Mouse (Mus musculus): ENCODE measurements around the gene Tspan8. TPM values are rescaled to one million over a fixed set of nuclear protein-coding genes. Genes with fewer than 3 reads are reported as not detected.

Gene Tspan8
- polyA plus RNA-seq, 1 experiment from 2014 or later, result 56.6 TPM

DNA sequence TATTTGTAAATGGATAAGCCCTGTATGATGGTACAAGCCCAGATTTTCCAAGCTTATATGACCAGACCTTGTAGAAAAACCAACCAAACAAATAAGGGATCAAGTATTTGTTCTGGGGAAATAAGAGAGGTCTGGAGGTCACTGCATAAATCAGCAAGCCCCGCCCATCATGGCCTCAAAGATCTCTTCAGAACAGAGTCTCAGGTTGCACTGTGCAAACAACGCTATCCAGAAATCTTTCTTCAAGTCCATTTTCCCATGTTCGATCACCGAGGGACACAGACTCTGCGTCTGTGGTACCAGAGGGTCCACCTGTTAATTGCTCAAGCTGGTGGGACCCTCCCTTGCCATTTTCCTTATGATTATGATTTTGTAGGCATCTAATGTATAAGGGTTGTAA lies 45.3 kb downstream of the Tspan8 start:
- ATAC-seq (ENCODE audit: low read depth), result no peak
- 63% methylated on average over 5 of the region's 5 CpGs for WGBS (ENCODE audit: insufficient replicate concordance)
- H3K9me3 ChIP-seq (replicated peaks; ENCODE audit: control insufficient read depth, low read length), result no peaks in the 10 kb centered on the region

DNA sequence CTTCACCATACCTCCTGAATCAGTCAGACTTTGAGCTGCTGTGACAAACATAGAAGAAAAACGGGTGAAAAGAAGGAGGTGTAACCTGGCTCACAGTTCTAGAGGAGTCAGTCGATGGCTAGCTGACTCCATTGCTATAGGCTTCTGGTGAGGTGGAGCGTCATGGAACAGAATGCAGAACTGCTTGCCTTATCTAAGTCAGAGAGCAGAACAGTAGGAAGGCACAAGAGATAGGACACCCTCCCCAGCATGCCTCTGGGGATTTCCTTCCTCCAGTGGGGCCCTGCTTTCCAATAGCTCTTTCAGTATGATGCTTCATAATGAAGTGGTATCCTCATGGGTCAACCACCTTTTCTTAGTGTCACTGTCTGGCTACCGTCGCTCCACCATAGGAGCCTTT lies 66.1 kb downstream of the Tspan8 start:
- Histone ChIP-seq H3K4me3 (ENCODE audit: low read depth, low read length) (no peak overlapping the region), H3K36me3 (ENCODE audit: control insufficient read depth, insufficient read depth) (no peaks in the 10 kb centered on the region), H3K9ac (ENCODE audit: low read depth, low read length) (no peak overlapping the region), H3K27ac (ENCODE audit: low read length) (no peak overlapping the region), H3K27me3 (ENCODE audit: control insufficient read depth, insufficient read depth, low read depth, low read length) (no peaks in the 10 kb centered on the region), H3K4me2 (ENCODE audit: low read depth, low read length) (no peak overlapping the region), H3K4me1 (ENCODE audit: control insufficient read depth, low read depth, low read length) (no peaks in the 10 kb centered on the region), H3K9me3 (replicated peaks; ENCODE audit: control insufficient read depth, low read length) (no peaks in the 10 kb centered on the region)
- WGBS (ENCODE audit: insufficient replicate concordance), result 61% methylated on average over 5 of the region's 5 CpGs
- no peak for ATAC-seq (ENCODE audit: low read depth)

More for the DNA sequence above, 45.3 kb downstream of the Tspan8 start:
- no peaks in the 10 kb centered on the region for H3K4me1 ChIP-seq (ENCODE audit: control insufficient read depth, low read depth, low read length)
- no peak overlapping the region for H3K4me2 ChIP-seq (ENCODE audit: low read depth, low read length)
- H3K27me3 ChIP-seq (ENCODE audit: control insufficient read depth, insufficient read depth, low read depth, low read length), result no peaks in the 10 kb centered on the region
- H3K36me3 ChIP-seq (ENCODE audit: control insufficient read depth, insufficient read depth), result no peaks in the 10 kb centered on the region
- H3K9ac ChIP-seq (ENCODE audit: low read depth, low read length), result no peak overlapping the region
- H3K27ac ChIP-seq (ENCODE audit: low read length), result no peak overlapping the region
- no peak overlapping the region for H3K4me3 ChIP-seq (ENCODE audit: low read depth, low read length)

DNA sequence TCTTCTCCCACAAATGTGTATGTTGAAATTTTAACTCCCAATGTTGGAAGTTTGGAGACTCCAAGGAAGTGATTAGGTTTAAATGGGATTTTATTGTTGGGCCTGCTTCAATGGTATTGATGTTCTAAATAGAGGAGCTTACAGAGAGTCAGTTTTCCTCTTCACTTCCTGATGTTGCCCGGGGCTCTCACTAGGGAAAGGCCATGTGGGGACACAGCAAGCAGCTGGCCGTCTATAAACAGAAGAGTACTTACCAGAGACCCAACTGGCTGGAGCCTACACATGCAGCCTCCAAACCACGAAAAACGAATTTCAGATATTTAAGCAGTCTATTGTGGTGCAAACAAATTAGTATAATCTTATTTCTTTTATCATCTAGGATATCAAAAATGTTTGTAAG lies 75.3 kb downstream of the Tspan8 start:
- no peak for ATAC-seq (ENCODE audit: low read depth)
- H3K4me2 ChIP-seq (ENCODE audit: low read depth, low read length), result no peak overlapping the region
- H3K27ac ChIP-seq (ENCODE audit: low read length), result no peak overlapping the region
- no peaks in the 10 kb centered on the region for H3K4me1 ChIP-seq (ENCODE audit: control insufficient read depth, low read depth, low read length)
- 44% methylated on average over 4 of the region's 4 CpGs for WGBS (ENCODE audit: insufficient replicate concordance)
- H3K36me3 ChIP-seq (ENCODE audit: control insufficient read depth, insufficient read depth), result no peaks in the 10 kb centered on the region
- H3K4me3 ChIP-seq (ENCODE audit: low read depth, low read length), result no peak overlapping the region
- no peaks in the 10 kb centered on the region for H3K9me3 ChIP-seq (replicated peaks; ENCODE audit: control insufficient read depth, low read length)
- H3K27me3 ChIP-seq (ENCODE audit: control insufficient read depth, insufficient read depth, low read depth, low read length), result no peaks in the 10 kb centered on the region
- H3K9ac ChIP-seq (ENCODE audit: low read depth, low read length), result no peak overlapping the region

DNA sequence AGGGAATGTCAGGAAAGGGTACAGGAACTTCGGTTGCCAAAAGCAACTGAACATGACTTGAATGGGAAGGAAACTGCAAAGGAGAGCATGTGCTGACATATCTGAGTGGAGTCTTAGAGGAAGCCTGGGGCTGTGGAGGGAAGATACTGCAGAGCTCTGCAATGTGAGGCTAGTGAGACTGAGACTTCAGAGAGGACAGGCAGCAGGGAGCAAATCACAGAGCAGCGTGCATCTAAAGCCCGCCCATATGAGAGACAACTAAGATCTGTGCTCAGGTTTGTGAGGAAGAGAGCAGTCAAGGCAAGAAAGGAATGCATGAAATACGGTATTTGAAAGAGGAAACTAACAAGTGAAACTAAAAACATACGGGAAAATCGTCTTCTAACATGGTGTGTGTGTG lies 76.3 kb downstream of the Tspan8 start:
- no peaks in the 10 kb centered on the region for H3K9me3 ChIP-seq (replicated peaks; ENCODE audit: control insufficient read depth, low read length)
- no peak overlapping the region for H3K4me3 ChIP-seq (ENCODE audit: low read depth, low read length)
- peak; percentile 27; the same call in 1 of the 2 replicates for ATAC-seq (ENCODE audit: low read depth)
- H3K27me3 ChIP-seq (ENCODE audit: control insufficient read depth, insufficient read depth, low read depth, low read length), result no peaks in the 10 kb centered on the region
- H3K9ac ChIP-seq (ENCODE audit: low read depth, low read length), result no peak overlapping the region
- WGBS (ENCODE audit: insufficient replicate concordance), result 39% methylated on average over 6 of the region's 6 CpGs
- no peak overlapping the region for H3K27ac ChIP-seq (ENCODE audit: low read length)
- no peaks in the 10 kb centered on the region for H3K36me3 ChIP-seq (ENCODE audit: control insufficient read depth, insufficient read depth)
- H3K4me2 ChIP-seq (ENCODE audit: low read depth, low read length), result no peak overlapping the region
- no peaks in the 10 kb centered on the region for H3K4me1 ChIP-seq (ENCODE audit: control insufficient read depth, low read depth, low read length)

DNA sequence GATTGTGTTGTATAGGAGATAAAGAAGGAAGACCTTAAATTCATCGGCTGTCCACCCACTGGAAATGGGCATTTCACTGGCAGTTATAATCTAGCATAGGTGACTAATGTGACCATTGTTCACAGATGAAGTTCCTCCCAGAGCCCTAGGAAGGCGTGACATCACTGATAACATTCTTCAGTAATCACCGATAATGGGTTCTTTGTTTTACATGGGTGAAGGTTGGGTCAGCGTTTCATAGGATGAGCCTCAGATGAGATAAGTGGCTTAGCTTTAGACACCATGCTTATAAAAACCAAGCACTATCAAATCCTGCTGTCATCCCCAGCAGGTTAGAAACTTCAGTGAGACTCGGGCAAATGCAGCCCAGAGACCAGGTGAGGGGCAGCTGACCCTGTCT lies 77.4 kb downstream of the Tspan8 start:
- Histone ChIP-seq H3K9ac (ENCODE audit: low read depth, low read length) (no peak overlapping the region), H3K36me3 (ENCODE audit: control insufficient read depth, insufficient read depth) (no peaks in the 10 kb centered on the region), H3K4me3 (ENCODE audit: low read depth, low read length) (no peak overlapping the region), H3K9me3 (replicated peaks; ENCODE audit: control insufficient read depth, low read length) (no peaks in the 10 kb centered on the region), H3K27me3 (ENCODE audit: control insufficient read depth, insufficient read depth, low read depth, low read length) (no peaks in the 10 kb centered on the region), H3K4me2 (ENCODE audit: low read depth, low read length) (no peak overlapping the region), H3K27ac (ENCODE audit: low read length) (no peak overlapping the region), H3K4me1 (ENCODE audit: control insufficient read depth, low read depth, low read length) (no peaks in the 10 kb centered on the region)
- ATAC-seq (ENCODE audit: low read depth), result no peak
- 54% methylated on average over 5 of the region's 5 CpGs for WGBS (ENCODE audit: insufficient replicate concordance)

DNA sequence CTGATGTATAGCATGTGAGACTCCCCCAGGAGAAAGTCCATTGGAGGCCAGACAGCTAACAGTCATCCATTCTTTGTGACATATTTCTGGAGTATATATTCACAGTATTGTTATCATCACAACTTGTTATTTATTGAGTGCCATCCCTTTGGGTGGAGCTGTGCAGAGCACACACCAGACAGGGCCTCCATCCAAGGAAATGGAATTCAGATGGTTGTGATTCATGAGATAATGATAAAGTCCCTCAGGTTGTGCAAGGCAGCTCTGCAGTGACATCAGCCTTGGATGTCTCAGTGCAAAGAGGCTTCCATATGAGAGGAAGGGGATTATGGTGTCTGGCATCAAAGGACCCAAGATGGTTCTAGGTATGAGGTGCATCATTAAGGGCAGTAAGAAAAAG lies 80.1 kb downstream of the Tspan8 start:
- no peak for ATAC-seq (ENCODE audit: low read depth)
- H3K9me3 ChIP-seq (replicated peaks; ENCODE audit: control insufficient read depth, low read length), result no peaks in the 10 kb centered on the region
- no peaks in the 10 kb centered on the region for H3K27me3 ChIP-seq (ENCODE audit: control insufficient read depth, insufficient read depth, low read depth, low read length)
- no peaks in the 10 kb centered on the region for H3K4me1 ChIP-seq (ENCODE audit: control insufficient read depth, low read depth, low read length)
- H3K4me3 ChIP-seq (ENCODE audit: low read depth, low read length), result no peak overlapping the region
- no peaks in the 10 kb centered on the region for H3K36me3 ChIP-seq (ENCODE audit: control insufficient read depth, insufficient read depth)
- no peak overlapping the region for H3K27ac ChIP-seq (ENCODE audit: low read length)
- H3K9ac ChIP-seq (ENCODE audit: low read depth, low read length), result no peak overlapping the region
- no peak overlapping the region for H3K4me2 ChIP-seq (ENCODE audit: low read depth, low read length)

DNA sequence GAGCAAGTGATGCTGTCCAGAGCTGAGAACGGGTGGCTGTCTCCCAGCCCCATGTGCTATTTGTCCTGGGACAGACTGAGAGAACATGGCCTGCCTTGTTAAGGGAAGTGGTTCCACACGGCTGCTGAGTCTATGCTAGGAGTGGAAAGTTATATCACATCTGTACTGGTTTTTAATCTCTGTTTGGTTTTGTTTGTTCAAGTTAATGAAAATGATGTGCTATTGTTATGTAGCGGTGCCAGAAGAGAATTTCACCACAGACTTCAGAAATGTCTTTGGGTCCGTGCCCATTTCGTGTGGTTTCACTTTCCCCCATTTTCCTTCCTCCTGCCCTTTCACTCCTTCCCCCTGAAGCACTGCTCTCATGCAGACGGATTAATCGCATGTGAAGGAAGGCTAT lies 80.6 kb downstream of the Tspan8 start:
- Histone ChIP-seq H3K27me3 (ENCODE audit: control insufficient read depth, insufficient read depth, low read depth, low read length) (no peaks in the 10 kb centered on the region), H3K4me1 (ENCODE audit: control insufficient read depth, low read depth, low read length) (no peaks in the 10 kb centered on the region), H3K9ac (ENCODE audit: low read depth, low read length) (no peak overlapping the region), H3K4me3 (ENCODE audit: low read depth, low read length) (no peak overlapping the region), H3K9me3 (replicated peaks; ENCODE audit: control insufficient read depth, low read length) (no peaks in the 10 kb centered on the region), H3K4me2 (ENCODE audit: low read depth, low read length) (no peak overlapping the region), H3K36me3 (ENCODE audit: control insufficient read depth, insufficient read depth) (no peaks in the 10 kb centered on the region), H3K27ac (ENCODE audit: low read length) (no peak overlapping the region)
- ATAC-seq (ENCODE audit: low read depth), result no peak
- 37% methylated on average over 7 of the region's 7 CpGs for WGBS (ENCODE audit: insufficient replicate concordance)

Other genes starting within 250 kb of the Tspan8 start
- gene A930009A15Rik, start 246.8 kb upstream of the Tspan8 start, polyA plus RNA-seq (2015; fragmentation: Nextera tagmentation; extraction: Ambion mirVana), result not detected in 2 replicates
- gene Lgr5, start 229.1 kb upstream of the Tspan8 start, polyA plus RNA-seq (2015; fragmentation: Nextera tagmentation; extraction: Ambion mirVana), result 0.63 and 0.71 TPM in 2 replicates
- 0.22 and 0.25 TPM in 2 replicates for gene Ptprr, start 201.4 kb downstream of the Tspan8 start, polyA plus RNA-seq (2015; fragmentation: Nextera tagmentation; extraction: Ambion mirVana)